ENCODE assay signal across 15 mouse cellular contexts in the genomic region with DNA sequence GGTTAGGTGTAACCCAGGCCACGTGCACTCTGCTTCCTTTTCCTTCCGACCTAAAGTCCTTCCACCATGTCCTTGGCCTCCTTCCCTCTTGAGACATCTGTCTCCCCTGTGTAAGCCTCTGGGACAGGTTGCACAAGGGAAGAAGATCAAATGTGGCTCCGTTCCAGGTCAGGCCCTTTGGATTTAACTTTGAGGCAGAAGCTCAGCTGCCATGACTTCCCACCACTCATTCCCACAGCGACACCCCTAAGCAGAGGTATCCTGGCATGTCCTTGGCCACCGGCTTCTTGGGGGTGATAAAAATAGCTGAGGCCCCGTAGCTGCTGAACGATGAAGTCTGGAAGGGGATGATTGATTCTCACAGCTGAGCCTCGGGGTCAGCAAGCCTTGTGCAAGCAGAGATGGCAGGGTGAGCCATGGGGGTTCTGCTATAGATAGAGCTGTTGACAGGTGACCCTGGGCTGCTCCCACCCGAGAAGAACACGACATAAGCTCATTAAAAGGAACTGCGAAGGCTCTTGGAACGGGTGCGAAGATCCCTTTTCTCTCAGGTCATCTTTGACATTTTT.
A peak's percentile ranks its signal among the peaks of the same experiment; 100 is the strongest.
DNase-seq lines count a peak whose midpoint lies in the region; ATAC-seq and TF ChIP-seq lines count a peak whose summit lies in the region.
"Had no signal": no experiment of that assay in that cellular context is flagged by ENCODE, and none has a peak within 500 bp of the region (broad histone marks: within the 10 kb centered on the region; RNA-seq: fewer than 3 reads in every experiment).

No protein-coding gene starts in this region.

- ATAC-seq in heart, postnatal 0 days (ENCODE audit: insufficient read depth, low read depth) = no peak

- intact Hi-C loops in heart, postnatal 25 days (cut with DNase I) = no loop called here

- no peaks in the 10 kb centered on the region for H3K36me3 ChIP-seq in heart, postnatal 0 days (replicated peaks; ENCODE audit: control insufficient read depth, insufficient read depth, low read length)
- H3K36me3 ChIP-seq: liver, embryonic 13.5 days; neural tube, embryonic 13.5 days had no signal

- 40% methylated on average over 13 of the region's 13 CpGs for WGBS in heart, postnatal 0 days

- H3K4me2 ChIP-seq in heart, postnatal 0 days (ENCODE audit: low read depth, low read length) = no peak overlapping the region
- H3K4me2 ChIP-seq: liver, embryonic 13.5 days; neural tube, embryonic 13.5 days had no signal

- no peak overlapping the region for H3K9ac ChIP-seq in heart, postnatal 0 days (replicated peaks; ENCODE audit: low read depth, low read length)
- H3K9ac ChIP-seq: liver, embryonic 13.5 days; neural tube, embryonic 13.5 days had no signal

- no peak overlapping the region for H3K4me3 ChIP-seq in heart, postnatal 0 days (ENCODE audit: low read depth, low read length)
- H3K4me3 ChIP-seq: liver, embryonic 13.5 days; neural tube, embryonic 13.5 days had no signal

- H3K27me3 ChIP-seq in heart, postnatal 0 days (ENCODE audit: control insufficient read depth, insufficient read depth, low read length) = no peaks in the 10 kb centered on the region
- H3K27me3 ChIP-seq: liver, embryonic 13.5 days; neural tube, embryonic 13.5 days had no signal

- TF ChIP-seq EP300 in heart, postnatal 0 days (IDR thresholded peaks at IDR 0.05; ENCODE audit: low read depth) = no peak

- no peaks in the 10 kb centered on the region for H3K9me3 ChIP-seq in heart, postnatal 0 days (replicated peaks; ENCODE audit: control insufficient read depth, low read length)
- H3K9me3 ChIP-seq: liver, embryonic 13.5 days; neural tube, embryonic 13.5 days had no signal

- TF ChIP-seq CTCF in heart, postnatal 0 days (IDR thresholded peaks at IDR 0.05; ENCODE audit: low read depth) = no peak

- peak overlapping the region; percentile 96 for H3K27ac ChIP-seq in heart, postnatal 0 days (ENCODE audit: low read depth)
- H3K27ac ChIP-seq: liver, embryonic 13.5 days; neural tube, embryonic 13.5 days had no signal

- DNase-seq in heart, adult 11 months = peak; percentile 82
- DNase-seq in heart, postnatal 25 days (ENCODE audit: low spot score) = no peak
- DNase-seq in thymus, postnatal 4 days = peak; percentile 11
- DNase-seq in thymus, postnatal 25 days = no peak
- DNase-seq in heart, postnatal 0 days (ENCODE audit: low spot score) = peak; percentile 5
- no peak for DNase-seq in ovary, postnatal 10 days (ENCODE audit: low spot score)
- DNase-seq in embryo, embryonic 9.5 days (ENCODE audit: extremely low spot score) = no peak
- DNase-seq in cerebellum, adult 18-20 months = no peak
- DNase-seq: B cell, adult 2 months; cerebellum, postnatal 36 days; kidney, adult 2 months; kidney, postnatal 4 days; liver, embryonic 13.5 days; thymus, postnatal 36 days had no signal

- H3K4me1 ChIP-seq in heart, postnatal 0 days (ENCODE audit: control insufficient read depth, insufficient read depth) = peaks cover 38% of the 10 kb centered on the region
- H3K4me1 ChIP-seq: liver, embryonic 13.5 days had no signal

Comparison
In these comparisons a context has a peak if more than half of its experiments do, and no peak if none do; other contexts are left out.
1. DNase-seq: peak in heart, adult 11 months (single experiment), thymus, postnatal 4 days (single experiment) and heart, postnatal 0 days (single experiment); none in heart, postnatal 25 days (single experiment), thymus, postnatal 25 days (single experiment), ovary, postnatal 10 days (single experiment), embryo, embryonic 9.5 days (single experiment) and cerebellum, adult 18-20 months (0 of 2).